Mouse (Mus musculus): ENCODE measurements around the gene Clec5a. TPM values are rescaled to one million over a fixed set of nuclear protein-coding genes. Genes with fewer than 3 reads are reported as not detected.

The Clec5a gene
- polyA plus RNA-seq, 1 experiment from 2014 or later: 2.5 TPM

Other genes starting within 250 kb of the Clec5a start
- gene E330009J07Rik, start 149.7 kb downstream of the Clec5a start, polyA plus RNA-seq (2014; fragmentation: Nextera tagmentation; extraction: Ambion mirVana): 4.7 and 5.5 TPM in 2 replicates
- gene Wee2, start 146.7 kb downstream of the Clec5a start, polyA plus RNA-seq (2014; fragmentation: Nextera tagmentation; extraction: Ambion mirVana): not detected in 2 replicates
- 161 and 179 TPM in 2 replicates for gene Ssbp1, start 114.5 kb downstream of the Clec5a start, polyA plus RNA-seq (2014; fragmentation: Nextera tagmentation; extraction: Ambion mirVana)
- not detected in 2 replicates for gene Tas2r137, start 94.6 kb downstream of the Clec5a start, polyA plus RNA-seq (2014; fragmentation: Nextera tagmentation; extraction: Ambion mirVana)
- gene Tas2r108, start 92.3 kb downstream of the Clec5a start, polyA plus RNA-seq (2014; fragmentation: Nextera tagmentation; extraction: Ambion mirVana): not detected in 2 replicates
- not detected in 2 replicates for gene Prss37, start 66.3 kb downstream of the Clec5a start, polyA plus RNA-seq (2014; fragmentation: Nextera tagmentation; extraction: Ambion mirVana)
- 0.08 and 0.11 TPM in 2 replicates for gene Olfr461, start 30.8 kb downstream of the Clec5a start, polyA plus RNA-seq (2014; fragmentation: Nextera tagmentation; extraction: Ambion mirVana)
- not detected in 2 replicates for gene Olfr460, start 16.3 kb downstream of the Clec5a start, polyA plus RNA-seq (2014; fragmentation: Nextera tagmentation; extraction: Ambion mirVana)
- gene Tas2r138, start 27.5 kb upstream of the Clec5a start, polyA plus RNA-seq (2014; fragmentation: Nextera tagmentation; extraction: Ambion mirVana): not detected in 2 replicates
- gene Mgam, start 43.0 kb upstream of the Clec5a start, polyA plus RNA-seq (2014; fragmentation: Nextera tagmentation; extraction: Ambion mirVana): 0.12 and 0.65 TPM in 2 replicates

Measured in liver, embryonic 11.5 days (tissue).